Mouse (Mus musculus): ENCODE results near the gene L1td1.

DNA sequence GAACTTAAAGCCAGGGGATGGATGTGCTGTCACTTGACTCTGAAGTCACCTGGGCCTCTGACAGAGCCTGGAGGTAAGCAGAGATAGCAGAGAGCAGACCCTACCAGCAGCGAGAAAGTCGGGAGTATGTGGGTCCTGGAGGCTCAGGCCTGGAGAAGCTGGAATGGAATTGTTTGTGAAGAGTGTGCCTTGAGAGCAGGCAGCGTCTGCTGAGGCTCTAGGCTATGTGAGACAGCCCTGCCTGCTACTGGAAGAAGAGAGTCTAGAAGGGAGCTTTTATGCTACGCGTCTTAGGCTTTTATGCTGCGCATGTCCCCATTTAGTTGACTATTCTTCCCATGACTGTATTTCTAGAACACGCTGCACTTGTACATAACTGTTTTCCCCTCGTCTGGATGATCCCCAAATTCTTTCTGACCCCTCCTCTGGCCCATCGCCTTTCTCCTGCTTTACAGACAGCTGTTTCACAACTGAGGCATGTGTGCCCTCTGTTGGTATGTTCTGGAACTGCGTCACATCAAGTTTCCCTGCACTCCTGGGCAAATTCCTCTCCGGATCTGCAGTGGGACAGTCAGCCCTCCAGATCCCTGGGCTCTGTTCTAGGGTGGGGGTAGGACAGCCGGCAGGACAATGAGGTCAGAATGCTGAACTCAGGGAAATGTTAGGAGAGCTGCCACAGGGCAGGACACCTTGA, 24.2 kb upstream of the L1td1 start:
- TF ChIP-seq CTCF (IDR thresholded peaks at IDR 0.05; ENCODE audit: low read depth, low read length) (no peak), GATA1 (IDR thresholded peaks at IDR 0.05; ENCODE audit: borderline replicate concordance, low read length) (no peak), TAL1 (conservative IDR thresholded peaks at IDR 0.05; ENCODE audit: low read depth, low read length) (no peak)
